Mouse (Mus musculus) small intestine, adult 2 months (tissue): ENCODE results near the gene Hras.

Experiments
- CTCF ChIP-seq: fragments of 200-500 bp; IDR thresholded peaks from 2 replicates; pipeline ENCODE4 v1.5.1; 2012; ENCODE audit warnings: low read depth, mild to moderate bottlenecking, control low read depth, inconsistent platforms, low read length, moderate library complexity, mixed read lengths; ENCODE audit not compliant: insufficient replicate concordance, insufficient read length; ENCODE audit errors: extremely low read depth
- POLR2A ChIP-seq: fragments of 200-500 bp; IDR thresholded peaks from 2 replicates; pipeline ENCODE4 v1.6.1; 2012; ENCODE audit warnings: low read depth, mild to moderate bottlenecking, control low read depth, inconsistent platforms, low read length, moderate library complexity

- TF ChIP-seq POLR2A (no peak), CTCF (no peak)
Measured at GRCm38 (mm10) chr7:141204546-141204945, 10.7 kb upstream of the Hras start.
